In genomic region chr4:106881101-106881500, GRCm38 (mm10) we compare ENCODE assay signal across 20 mouse cellular contexts. TPM values are rescaled to one million over a fixed set of nuclear protein-coding genes. Genes with fewer than 3 reads are reported as not detected.
DNase-seq lines count a peak whose midpoint lies in the region; ATAC-seq and TF ChIP-seq lines count a peak whose summit lies in the region.
"Had no signal": no experiment of that assay in that cellular context is flagged by ENCODE, and none has a peak within 500 bp of the region (broad histone marks: within the 10 kb centered on the region; RNA-seq: fewer than 3 reads in every experiment).

No protein-coding gene starts in this region.

- no peak for TF ChIP-seq RAD21 in MEL (IDR thresholded peaks at IDR 0.05; ENCODE audit: low read depth, low read length)

- intact Hi-C loops in heart, adult 2 months (cut with DNase I): no loop called here
- intact Hi-C loops in gastrocnemius, postnatal 36 days (cut with DNase I): no loop called here

- no peak for TF ChIP-seq CTCF in MEL (IDR thresholded peaks at IDR 0.05 in 2 of 3, conservative IDR thresholded peaks at IDR 0.05 in 1 of 3; ENCODE audit: control insufficient read depth in 1 of 3, insufficient read depth in 1 of 3, low read depth in 2 of 3, low read length in 3 of 3, poor library complexity in 1 of 3, severe bottlenecking in 1 of 3)
- no peak for TF ChIP-seq CTCF in heart, adult 2 months (IDR thresholded peaks at IDR 0.05)

- no peak for TF ChIP-seq POLR2A in MEL (IDR thresholded peaks at IDR 0.05; ENCODE audit: control insufficient read depth in 1 of 2, insufficient read depth in 1 of 2, low read depth in 1 of 2, low read length in 2 of 2, poor library complexity in 1 of 2)
- TF ChIP-seq POLR2A in heart, adult 2 months (IDR thresholded peaks at IDR 0.05; ENCODE audit: insufficient read depth, low read depth, low read length): no peak

- H3K4me1 ChIP-seq in MEL (ENCODE audit: control insufficient read depth in 1 of 2, insufficient read depth in 2 of 2, low read length in 2 of 2): no peaks in the 10 kb centered on the region
- no peaks in the 10 kb centered on the region for H3K4me1 ChIP-seq in heart, adult 2 months (ENCODE audit: control insufficient read depth, insufficient read depth, low read length)
- peaks cover 9% of the 10 kb centered on the region; the same call in 1 of the 2 replicates for H3K4me1 ChIP-seq in limb, embryonic 10.5 days
- H3K4me1 ChIP-seq: heart, embryonic 10.5 days; kidney, embryonic 15.5 days; limb, embryonic 15.5 days; lung, embryonic 15.5 days had no signal

- H3K27ac ChIP-seq in MEL (ENCODE audit: control insufficient read depth, low read depth, low read length): no peak overlapping the region
- no peak overlapping the region for H3K27ac ChIP-seq in heart, adult 2 months
- H3K27ac ChIP-seq in limb, embryonic 10.5 days: no peak overlapping the region
- H3K27ac ChIP-seq: heart, embryonic 10.5 days; kidney, embryonic 15.5 days; layer of hippocampus, adult 2 months; limb, embryonic 15.5 days; lung, embryonic 15.5 days had no signal

- H3K9ac ChIP-seq in MEL (ENCODE audit: control insufficient read depth, low read depth, low read length, poor library complexity, severe bottlenecking): no peak overlapping the region
- no peak overlapping the region for H3K9ac ChIP-seq in heart, adult 2 months (ENCODE audit: low read depth, low read length)
- H3K9ac ChIP-seq: forebrain, postnatal 0 days; kidney, embryonic 15.5 days; limb, embryonic 15.5 days; lung, embryonic 15.5 days had no signal

- no peaks in the 10 kb centered on the region for H3K36me3 ChIP-seq in MEL (ENCODE audit: control insufficient read depth in 1 of 2, insufficient read depth in 2 of 2, low read length in 2 of 2)
- no peaks in the 10 kb centered on the region for H3K36me3 ChIP-seq in heart, adult 2 months (ENCODE audit: control insufficient read depth, insufficient read depth, low read length)
- H3K36me3 ChIP-seq in limb, embryonic 10.5 days: no peaks in the 10 kb centered on the region
- H3K36me3 ChIP-seq: G1E; heart, embryonic 10.5 days; kidney, embryonic 15.5 days; limb, embryonic 15.5 days; lung, embryonic 15.5 days had no signal

- ATAC-seq in megakaryocyte, adult 5-6 weeks (ENCODE audit: poor library complexity, severe bottlenecking): peak; percentile 82
- ATAC-seq: forebrain, postnatal 0 days had no signal

- H3K4me3 ChIP-seq in MEL (ENCODE audit: control insufficient read depth in 1 of 2, insufficient read depth in 1 of 2, low read depth in 2 of 2, low read length in 2 of 2): no peak overlapping the region
- no peak overlapping the region for H3K4me3 ChIP-seq in heart, adult 2 months
- H3K4me3 ChIP-seq in limb, embryonic 10.5 days: no peak overlapping the region
- H3K4me3 ChIP-seq: erythroblast, embryonic 14.5 days; heart, embryonic 10.5 days; kidney, embryonic 15.5 days; layer of hippocampus, adult 2 months; limb, embryonic 15.5 days; lung, embryonic 15.5 days had no signal

- DNase-seq in thymus, postnatal 14 days: peak; percentile 20
- DNase-seq in thymus, postnatal 4 days: no peak
- DNase-seq in MEL (ENCODE audit: low read depth, low spot score): no peak
- DNase-seq in heart, adult 2 months: no peak
- DNase-seq in limb, embryonic 10.5 days (ENCODE audit: low spot score): no peak
- DNase-seq in gastrocnemius, postnatal 36 days: no peak
- DNase-seq: adrenal gland, postnatal 10 days; cerebellum, adult 2 months; forebrain, postnatal 0 days; gastrocnemius, postnatal 10 days; heart, postnatal 14 days; right cerebral cortex, postnatal 14 days had no signal

- no peak for TF ChIP-seq EP300 in MEL (IDR thresholded peaks at IDR 0.05; ENCODE audit: low read depth in 1 of 2, low read length in 2 of 2)
- no peak for TF ChIP-seq EP300 in heart, adult 2 months (IDR thresholded peaks at IDR 0.05; ENCODE audit: insufficient read depth, low read depth, low read length)

- no peaks in the 10 kb centered on the region for H3K79me2 ChIP-seq in MEL (ENCODE audit: control insufficient read depth, insufficient read depth, low read length, poor library complexity)
- H3K79me2 ChIP-seq in heart, adult 2 months (replicated peaks; ENCODE audit: control insufficient read depth, insufficient read depth, low read length): no peaks in the 10 kb centered on the region

- H3K9me3 ChIP-seq in MEL (replicated peaks; ENCODE audit: insufficient read depth, low read length): no peaks in the 10 kb centered on the region
- H3K9me3 ChIP-seq in limb, embryonic 10.5 days (replicated peaks): no peaks in the 10 kb centered on the region
- H3K9me3 ChIP-seq: heart, embryonic 10.5 days; kidney, embryonic 15.5 days; limb, embryonic 15.5 days; lung, embryonic 15.5 days had no signal

- WGBS in heart, adult 2 months: 48% methylated on average over 6 of the region's 6 CpGs
- WGBS in limb, embryonic 10.5 days: 82% methylated on average over 6 of the region's 6 CpGs

- H3K27me3 ChIP-seq in MEL (ENCODE audit: control insufficient read depth in 1 of 2, insufficient read depth in 2 of 2, low read length in 2 of 2): no peaks in the 10 kb centered on the region
- H3K27me3 ChIP-seq in heart, adult 2 months (ENCODE audit: control insufficient read depth, insufficient read depth, low read length): no peaks in the 10 kb centered on the region
- H3K27me3 ChIP-seq in limb, embryonic 10.5 days (ENCODE audit: low read depth, poor library complexity, severe bottlenecking): no peaks in the 10 kb centered on the region
- H3K27me3 ChIP-seq: kidney, embryonic 15.5 days; limb, embryonic 15.5 days; lung, embryonic 15.5 days had no signal

TF ChIP-seq in MEL, 35 proteins besides CTCF, POLR2A, EP300 and RAD21:
- TF ChIP-seq USF1 (IDR thresholded peaks at IDR 0.05; ENCODE audit: low read depth, low read length): peak; percentile 56; the same call in 1 of the 2 replicates
- no peak for TF ChIP-seq MAFK (IDR thresholded peaks at IDR 0.05; ENCODE audit: borderline replicate concordance, low read depth, low read length)

RNA-seq across cellular contexts. Expression of gene Ssbp3, which starts 29.4 kb away (rescaled TPM):
- 28.3 and 30.5 TPM in 2 replicates for total RNA-seq in MEL (2012; rRNA removed)
- polyA plus RNA-seq in MEL (2012; ENCODE audit: insufficient read depth in 1 of 2, insufficient read length in 2 of 2, low read depth in 1 of 2, low replicate concordance in 2 of 2, missing spikeins in 1 of 2): 100 to 1,000 TPM; 116 to 242 TPM
- 26.2 and 27.6 TPM in 2 replicates for total RNA-seq in megakaryocyte, adult 5-6 weeks (2015)
- 21.6 and 23.9 TPM in 2 replicates for total RNA-seq in megakaryocyte, adult 5-6 weeks (2017)
- total RNA-seq in heart, adult 2 months (2021): 10 to 100 TPM; 37.3 to 39.0 TPM
- polyA plus RNA-seq in heart, adult 2 months (2012; rRNA removed): 26.1 and 26.6 TPM in 2 replicates
- 225 and 250 TPM in 2 replicates for polyA plus RNA-seq in limb, embryonic 10.5 days (2016; fragmentation: Nextera tagmentation; extraction: Ambion mirVana)
- 10 to 100 TPM; 21.3 to 25.6 TPM for total RNA-seq in gastrocnemius, postnatal 36 days (2021)
